Mouse (Mus musculus) hindbrain, embryonic 16.5 days (tissue): ENCODE measurements around the gene Spaca4. TPM values are rescaled to one million over a fixed set of nuclear protein-coding genes. Genes with fewer than 3 reads are reported as not detected.

ENCODE experiments used
- polyA plus RNA-seq: library from polyadenylated mRNA; unstranded; fragments of >200 nt; fragmentation: Nextera tagmentation; extraction: Ambion mirVana; gene quantifications from 2 replicates; pipeline ENCODE4 v1.2.1, GENCODE M21; 2015

Spaca4 gene
- polyA plus RNA-seq, 1 experiment from 2014 or later: not detected

Other genes starting within 250 kb of the Spaca4 start
- 0.20 and 0.30 TPM in 2 replicates for gene Tulp2, start 243.9 kb downstream of the Spaca4 start, polyA plus RNA-seq
- not detected in 2 replicates for gene Gm45808, start 239.0 kb downstream of the Spaca4 start, polyA plus RNA-seq
- 4.0 and 4.3 TPM in 2 replicates for gene Dhdh, start 237.0 kb downstream of the Spaca4 start, polyA plus RNA-seq
- gene Nucb1, start 215.4 kb downstream of the Spaca4 start, polyA plus RNA-seq: 141 and 151 TPM in 2 replicates
- 17.5 and 18.2 TPM in 2 replicates for gene Ppp1r15a, start 199.5 kb downstream of the Spaca4 start, polyA plus RNA-seq
- 2.2 and 3.1 TPM in 2 replicates for gene Plekha4, start 199.5 kb downstream of the Spaca4 start, polyA plus RNA-seq
- 0.43 and 0.80 TPM in 2 replicates for gene Hsd17b14, start 170.9 kb downstream of the Spaca4 start, polyA plus RNA-seq
- 22.7 and 27.0 TPM in 2 replicates for gene Bcat2, start 155.7 kb downstream of the Spaca4 start, polyA plus RNA-seq
- gene Fgf21, start 110.3 kb downstream of the Spaca4 start, polyA plus RNA-seq: not detected in 2 replicates
- gene Fut1, start 108.5 kb downstream of the Spaca4 start, polyA plus RNA-seq: not detected in 2 replicates
- not detected in 2 replicates for gene Izumo1, start 104.0 kb downstream of the Spaca4 start, polyA plus RNA-seq
- gene Rasip1, start 98.3 kb downstream of the Spaca4 start, polyA plus RNA-seq: 16.7 and 17.5 TPM in 2 replicates
- 2.9 and 5.2 TPM in 2 replicates for gene Mamstr, start 85.8 kb downstream of the Spaca4 start, polyA plus RNA-seq
- 0.09 and 0.19 TPM in 2 replicates for gene Fut2, start 59.4 kb downstream of the Spaca4 start, polyA plus RNA-seq
- gene Ntn5, start 41.8 kb downstream of the Spaca4 start, polyA plus RNA-seq: 0.84 and 0.94 TPM in 2 replicates
- gene Sec1, start 31.4 kb downstream of the Spaca4 start, polyA plus RNA-seq: 0.43 and 0.45 TPM in 2 replicates
- gene Car11, start 26.0 kb downstream of the Spaca4 start, polyA plus RNA-seq: 63.8 and 68.2 TPM in 2 replicates
- gene Dbp, start 20.7 kb downstream of the Spaca4 start, polyA plus RNA-seq: 3.2 and 3.3 TPM in 2 replicates
- 508 and 537 TPM in 2 replicates for gene Rpl18, start 10.4 kb downstream of the Spaca4 start, polyA plus RNA-seq
- gene Sphk2, start 7.8 kb downstream of the Spaca4 start, polyA plus RNA-seq: 23.9 and 28.3 TPM in 2 replicates
- 0.37 and 0.44 TPM in 2 replicates for gene Fam83e, start 4.6 kb downstream of the Spaca4 start, polyA plus RNA-seq
- 17.2 and 21.3 TPM in 2 replicates for gene Lmtk3, start 57.9 kb upstream of the Spaca4 start, polyA plus RNA-seq
- gene Sult2b1, start 58.9 kb upstream of the Spaca4 start, polyA plus RNA-seq: 5.1 and 6.6 TPM in 2 replicates
- 243 TPM in 2 replicates for gene Cyth2, start 88.8 kb upstream of the Spaca4 start, polyA plus RNA-seq
- gene Kcnj14, start 99.0 kb upstream of the Spaca4 start, polyA plus RNA-seq: 1.2 TPM in 2 replicates
- gene Grwd1, start 105.1 kb upstream of the Spaca4 start, polyA plus RNA-seq: 44.0 and 46.7 TPM in 2 replicates
- 54.5 and 55.7 TPM in 2 replicates for gene Kdelr1, start 147.0 kb upstream of the Spaca4 start, polyA plus RNA-seq
- gene Grin2d, start 152.6 kb upstream of the Spaca4 start, polyA plus RNA-seq: 3.3 and 3.4 TPM in 2 replicates
- 0.22 TPM in 1 of 2 replicates, not detected in the other for gene Syngr4, start 170.9 kb upstream of the Spaca4 start, polyA plus RNA-seq
- 6.5 and 8.2 TPM in 2 replicates for gene Tmem143, start 171.1 kb upstream of the Spaca4 start, polyA plus RNA-seq
- 33.2 and 39.9 TPM in 2 replicates for gene Emp3, start 195.6 kb upstream of the Spaca4 start, polyA plus RNA-seq
- gene Ccdc114, start 198.3 kb upstream of the Spaca4 start, polyA plus RNA-seq: 6.6 and 8.7 TPM in 2 replicates